Mouse (Mus musculus): ENCODE data around the gene Atxn7l2.

DNA sequence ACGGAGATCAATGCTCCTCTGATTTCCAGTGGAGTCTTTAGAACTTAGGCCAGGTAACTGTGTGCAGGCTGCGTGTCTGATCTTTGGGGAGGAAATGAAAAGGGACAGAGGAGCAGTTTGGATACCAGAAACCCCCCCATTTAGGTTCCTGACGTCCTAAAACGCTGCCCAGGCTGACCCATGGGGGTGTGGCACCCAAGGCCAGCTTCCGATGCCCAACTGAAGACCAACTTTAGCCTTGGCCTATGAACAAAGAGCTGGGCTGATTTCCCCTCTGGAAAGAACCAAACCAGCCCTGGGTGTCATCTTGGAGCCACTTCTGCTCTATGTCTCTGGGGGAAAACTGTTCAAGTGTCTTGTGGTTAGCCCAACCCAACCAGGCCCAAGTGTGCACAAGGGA, 46.6 kb downstream of the Atxn7l2 start:
- TF ChIP-seq CTCF (IDR thresholded peaks at IDR 0.05; ENCODE audit: control insufficient read depth, insufficient read depth, low read length) (no peak), POLR2A (IDR thresholded peaks at IDR 0.05; ENCODE audit: borderline replicate concordance, control insufficient read depth, low read depth, low read length) (no peak)

All from bone marrow, adult 2 months (tissue).